Mouse (Mus musculus): ENCODE measurements around the gene Spata1.

DNA sequence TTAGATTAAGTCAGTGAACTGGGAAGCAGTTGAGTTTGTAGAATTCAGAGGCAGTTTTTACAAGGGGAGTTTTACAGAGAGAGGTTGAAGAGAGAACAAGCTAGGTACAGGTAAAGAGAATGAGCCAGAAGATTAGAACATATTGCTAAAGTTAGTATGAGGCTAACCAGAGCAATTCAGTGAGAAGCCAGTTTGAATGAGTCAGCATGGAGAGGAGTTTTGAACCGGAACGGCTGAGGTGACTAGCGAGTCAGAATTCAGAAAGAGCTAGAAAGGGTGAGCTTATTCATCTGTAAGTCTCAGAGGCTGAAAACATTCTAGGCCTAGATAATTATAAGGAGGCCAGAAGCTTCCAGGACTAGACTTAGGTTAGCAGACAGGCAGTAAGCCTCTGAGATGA is 25.1 kb downstream of the Spata1 start:
- TF ChIP-seq CTCF (IDR thresholded peaks at IDR 0.05; ENCODE audit: borderline replicate concordance, extremely low read depth, insufficient read depth, insufficient read length) (no peak), POLR2A (IDR thresholded peaks at IDR 0.05; ENCODE audit: borderline replicate concordance, extremely low read depth, insufficient read depth, insufficient read length, poor library complexity, severe bottlenecking) (no peak)

All from brain, embryonic 14.5 days (tissue).